Mouse (Mus musculus): ENCODE results near the gene Ephb2.

Gene Ephb2

GRCm38 (mm10) chr4:136801944-136802343 is 33.8 kb downstream of the Ephb2 start:
- DNase-seq (ENCODE audit: low spot score in 2 of 2), result no peak

- no peak for DNase-seq (ENCODE audit: low spot score in 2 of 2)
Observed at GRCm38 (mm10) chr4:136801463-136801862, 34.3 kb downstream of the Ephb2 start.

GRCm38 (mm10) chr4:136800366-136800765 is 35.4 kb downstream of the Ephb2 start:
- no peak for DNase-seq (ENCODE audit: low spot score in 2 of 2)

- no peak for DNase-seq (ENCODE audit: low spot score in 2 of 2)
Observed at GRCm38 (mm10) chr4:136797677-136798569, 37.9 kb downstream of the Ephb2 start.

DNA sequence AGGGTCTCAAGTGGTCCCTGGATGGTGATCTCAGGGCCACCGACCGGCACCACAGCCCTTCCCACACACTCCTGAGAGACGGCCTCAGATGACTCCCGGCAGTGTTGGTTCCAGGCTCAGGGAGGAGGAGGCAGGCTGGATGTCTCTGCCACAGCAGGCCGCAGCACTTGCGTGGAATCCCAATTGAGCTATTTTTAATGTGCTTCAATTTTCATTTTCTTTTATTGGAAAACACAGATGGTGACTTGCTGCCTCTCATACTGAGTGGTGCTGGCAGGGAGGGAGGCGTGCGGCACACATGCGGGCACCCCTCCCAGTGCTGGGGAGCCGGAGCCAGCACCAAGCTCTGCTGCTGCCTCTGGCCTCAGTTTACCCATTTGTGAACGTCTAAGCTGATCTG is 42.5 kb downstream of the Ephb2 start:
- DNase-seq (ENCODE audit: low spot score in 2 of 2), result peak; percentile 66 to 84

DNA sequence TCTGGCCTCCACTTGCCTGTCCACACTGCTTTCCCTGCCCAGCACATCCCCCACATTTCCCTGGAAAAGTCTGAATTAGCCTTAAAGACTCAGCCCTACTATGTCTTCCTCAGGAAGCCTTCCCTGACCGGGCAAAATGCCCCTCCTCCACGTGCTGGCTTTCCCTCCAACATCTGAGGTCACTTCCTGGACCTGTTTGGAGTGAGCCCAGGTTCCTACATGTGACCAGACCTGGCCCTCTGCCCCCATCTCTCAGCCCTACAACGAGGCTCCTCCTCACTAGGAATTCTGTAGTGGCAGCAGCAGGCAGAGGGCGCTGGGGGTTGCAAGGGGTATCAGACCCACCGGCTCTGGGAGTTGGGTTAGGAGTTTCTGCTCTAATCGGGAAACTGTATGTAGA is 46.0 kb downstream of the Ephb2 start:
- DNase-seq (ENCODE audit: low spot score in 2 of 2), result no peak

- DNase-seq (ENCODE audit: low spot score in 2 of 2), result no peak
Observed at GRCm38 (mm10) chr4:136787357-136787756, 48.4 kb downstream of the Ephb2 start.

GRCm38 (mm10) chr4:136786453-136787276 is 49.1 kb downstream of the Ephb2 start:
- peak in 1 of 2 experiments; percentile 59 for DNase-seq (ENCODE audit: low spot score in 2 of 2)

GRCm38 (mm10) chr4:136783552-136784150 is 52.1 kb downstream of the Ephb2 start:
- peak in 1 of 2 experiments; percentile 14 for DNase-seq (ENCODE audit: low spot score in 2 of 2)

- DNase-seq (ENCODE audit: low spot score in 2 of 2), result no peak
Observed at GRCm38 (mm10) chr4:136782579-136782925, 53.2 kb downstream of the Ephb2 start.

DNA sequence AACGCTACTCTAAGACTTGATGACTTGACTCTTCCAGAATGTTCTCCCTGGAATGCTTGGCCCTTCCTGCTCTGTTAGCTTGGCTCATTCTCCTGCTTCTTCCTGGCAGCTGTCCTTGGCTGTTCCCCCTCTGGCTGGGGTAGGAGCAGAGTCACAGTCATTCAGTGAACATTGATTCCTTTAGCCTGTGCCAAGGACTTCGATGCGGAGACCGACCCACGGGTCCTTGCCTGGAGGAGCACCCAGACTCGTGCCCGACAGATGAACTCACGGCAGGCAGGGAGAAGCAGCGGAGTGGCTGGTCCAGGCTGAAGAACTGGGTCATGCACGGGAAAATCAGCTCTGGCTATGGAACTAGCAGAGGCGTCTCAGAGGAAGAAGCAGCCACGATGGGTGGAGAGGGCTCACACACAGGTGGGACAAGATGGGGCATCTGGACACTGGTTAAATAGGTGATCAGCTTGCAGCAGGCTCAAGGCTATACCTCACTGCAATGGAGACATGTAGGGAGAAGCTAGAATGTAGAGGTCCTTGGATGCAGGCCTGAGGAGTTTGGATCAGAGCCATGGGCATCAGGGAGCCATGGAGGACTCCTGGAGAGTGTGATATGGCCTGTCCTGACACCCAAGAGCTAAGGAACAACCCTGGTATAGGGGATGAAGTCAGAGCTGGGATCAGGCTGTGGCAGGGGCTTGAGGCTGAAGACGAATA is 53.8 kb downstream of the Ephb2 start:
- DNase-seq (ENCODE audit: low spot score in 2 of 2), result peak; percentile 18 to 48

- no peak for DNase-seq (ENCODE audit: low spot score in 2 of 2)
Observed at GRCm38 (mm10) chr4:136780201-136780895, 55.4 kb downstream of the Ephb2 start.

DNA sequence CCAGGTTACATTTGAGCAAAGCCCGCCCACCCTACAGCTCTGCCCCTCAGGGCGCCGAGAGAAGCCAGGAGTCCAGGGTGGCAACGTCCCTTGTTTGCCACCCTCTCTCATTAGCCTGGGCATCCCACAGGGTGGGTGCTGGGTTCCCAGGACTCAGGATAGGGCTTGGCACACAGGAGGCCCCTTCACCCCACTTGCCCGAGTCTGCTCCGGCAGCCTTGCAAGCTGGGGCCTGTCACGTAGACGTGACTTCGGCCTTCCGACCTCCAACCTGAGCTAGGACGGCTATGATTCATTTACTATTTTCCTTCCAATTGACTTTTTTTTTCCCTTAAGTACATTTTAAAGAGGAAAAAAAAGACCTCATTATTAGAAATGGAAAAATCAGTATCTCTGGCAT is 56.6 kb downstream of the Ephb2 start:
- DNase-seq (ENCODE audit: low spot score in 2 of 2), result no peak

GRCm38 (mm10) chr4:136776471-136776892 is 59.3 kb downstream of the Ephb2 start:
- no peak for DNase-seq (ENCODE audit: low spot score in 2 of 2)

GRCm38 (mm10) chr4:136775903-136776302 is 59.9 kb downstream of the Ephb2 start:
- DNase-seq (ENCODE audit: low spot score in 2 of 2), result no peak

DNA sequence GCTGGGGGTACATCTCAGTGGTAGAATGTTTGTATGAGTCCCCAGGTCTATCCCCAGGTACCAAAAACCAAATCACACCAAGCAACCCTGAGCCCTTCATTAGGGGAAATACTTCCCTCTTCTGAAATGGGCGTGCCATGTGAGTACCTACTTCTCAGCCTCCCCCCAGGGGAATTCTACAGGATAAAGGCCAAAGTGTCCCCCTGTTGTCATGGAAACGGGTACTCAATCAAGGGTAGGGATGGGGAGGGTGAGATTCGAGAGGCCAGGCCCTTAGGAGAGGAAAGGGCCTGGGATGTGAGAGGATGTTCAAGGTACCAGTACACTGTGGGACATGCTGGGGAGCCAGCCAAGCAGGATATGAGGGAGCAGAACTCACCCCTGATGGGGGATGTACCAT is 61.6 kb downstream of the Ephb2 start:
- no peak for DNase-seq (ENCODE audit: low spot score in 2 of 2)

- no peak for DNase-seq (ENCODE audit: low spot score in 2 of 2)
Observed at GRCm38 (mm10) chr4:136772952-136773584, 62.7 kb downstream of the Ephb2 start.

GRCm38 (mm10) chr4:136772318-136772717 is 63.5 kb downstream of the Ephb2 start:
- DNase-seq (ENCODE audit: low spot score in 2 of 2), result no peak

DNA sequence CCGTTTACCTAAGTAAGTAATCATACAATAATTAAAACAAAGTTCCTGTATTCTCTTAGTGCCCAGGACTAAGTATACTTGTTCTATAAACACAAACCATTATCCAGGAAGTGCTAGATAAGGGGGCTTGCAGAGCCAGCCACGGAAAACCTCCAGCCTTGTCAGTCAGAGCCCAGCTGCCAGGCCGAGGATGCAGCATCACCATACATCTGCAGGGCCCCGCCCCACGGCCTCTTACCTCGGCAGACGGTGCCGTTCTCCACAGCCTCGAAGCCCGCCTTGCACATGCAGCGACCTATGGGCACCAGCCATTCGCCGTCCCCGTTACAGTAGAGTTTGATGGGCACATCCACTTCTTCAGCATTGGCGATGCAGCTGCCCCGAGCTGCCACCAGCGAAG is 65.1 kb downstream of the Ephb2 start:
- no peak for DNase-seq (ENCODE audit: low spot score in 2 of 2)

DNA sequence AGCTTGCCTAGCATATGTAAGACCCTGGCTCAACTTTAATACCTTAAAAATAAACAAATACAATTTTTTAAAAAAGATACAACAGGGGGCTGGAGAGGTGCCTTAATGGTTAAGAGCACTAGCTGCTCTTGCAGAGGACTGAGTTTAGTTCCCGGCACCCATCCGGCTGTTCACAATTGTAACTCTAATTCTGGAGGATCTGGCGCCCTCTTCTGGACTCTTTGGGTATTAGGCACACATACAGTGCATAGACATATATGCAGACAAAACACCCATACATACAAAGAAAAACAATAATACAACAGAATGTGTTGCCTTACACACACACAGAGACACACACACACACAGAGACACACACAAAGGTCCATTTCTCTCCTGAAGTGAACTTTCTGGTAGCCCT is 67.3 kb downstream of the Ephb2 start:
- DNase-seq (ENCODE audit: low spot score in 2 of 2), result no peak

- DNase-seq (ENCODE audit: low spot score in 2 of 2), result no peak
Observed at GRCm38 (mm10) chr4:136765080-136765479, 70.7 kb downstream of the Ephb2 start.
